Mouse (Mus musculus) subcutaneous adipose tissue, adult 2 months (tissue): Measurements from ENCODE around the gene Chek1. TPM values are rescaled to one million over a fixed set of nuclear protein-coding genes. Genes with fewer than 3 reads are reported as not detected.

Source experiments
- polyA plus RNA-seq: library from polyadenylated mRNA; depleted of rRNA; stranded (reverse); fragments of >200 nt; gene quantifications from 2 replicates; pipeline ENCODE4 v1.2.3, GENCODE M21; 2012; ENCODE audit warnings: low replicate concordance; rRNA removed

Chek1 gene
- 0.09 and 2.6 TPM in 2 replicates for polyA plus RNA-seq

DNA sequence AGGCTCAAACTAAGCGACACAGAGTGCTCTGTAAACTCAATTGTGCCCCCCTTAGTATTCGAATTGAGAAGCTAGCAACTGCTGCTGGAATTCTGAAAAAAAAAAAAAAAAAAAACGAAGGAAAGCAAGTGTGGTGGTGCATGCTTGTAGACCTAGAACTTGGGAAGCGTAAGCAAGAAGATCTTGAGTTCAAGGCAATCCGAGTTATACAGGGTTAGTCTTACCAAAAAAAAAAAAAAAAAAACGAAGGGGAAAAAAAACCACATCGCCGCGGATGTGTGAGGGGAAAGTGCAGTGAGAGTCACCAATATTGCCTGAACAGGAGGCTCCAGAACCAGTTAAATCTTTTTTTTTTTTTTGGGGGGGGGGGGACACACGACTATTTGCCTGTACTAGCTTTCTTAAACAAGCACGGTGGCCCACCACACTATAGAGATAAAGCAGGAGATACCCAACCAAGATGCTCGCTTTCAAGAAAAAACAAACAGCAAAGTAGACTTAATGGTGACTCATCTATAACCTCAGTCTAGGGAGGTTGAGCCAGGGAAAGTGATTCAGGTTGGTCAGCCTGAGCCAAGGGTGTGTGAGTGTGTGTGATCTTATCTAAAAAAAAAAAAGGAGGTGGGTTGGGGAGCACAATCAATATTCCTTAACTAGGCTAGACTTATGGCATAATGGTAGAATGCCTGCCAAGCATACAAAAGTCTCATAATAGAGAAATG is at the start of gene Chek1:
Gene Chek1 (minus strand): TSS at position 32 of the 722 bp plus-strand sequence.

DNA sequence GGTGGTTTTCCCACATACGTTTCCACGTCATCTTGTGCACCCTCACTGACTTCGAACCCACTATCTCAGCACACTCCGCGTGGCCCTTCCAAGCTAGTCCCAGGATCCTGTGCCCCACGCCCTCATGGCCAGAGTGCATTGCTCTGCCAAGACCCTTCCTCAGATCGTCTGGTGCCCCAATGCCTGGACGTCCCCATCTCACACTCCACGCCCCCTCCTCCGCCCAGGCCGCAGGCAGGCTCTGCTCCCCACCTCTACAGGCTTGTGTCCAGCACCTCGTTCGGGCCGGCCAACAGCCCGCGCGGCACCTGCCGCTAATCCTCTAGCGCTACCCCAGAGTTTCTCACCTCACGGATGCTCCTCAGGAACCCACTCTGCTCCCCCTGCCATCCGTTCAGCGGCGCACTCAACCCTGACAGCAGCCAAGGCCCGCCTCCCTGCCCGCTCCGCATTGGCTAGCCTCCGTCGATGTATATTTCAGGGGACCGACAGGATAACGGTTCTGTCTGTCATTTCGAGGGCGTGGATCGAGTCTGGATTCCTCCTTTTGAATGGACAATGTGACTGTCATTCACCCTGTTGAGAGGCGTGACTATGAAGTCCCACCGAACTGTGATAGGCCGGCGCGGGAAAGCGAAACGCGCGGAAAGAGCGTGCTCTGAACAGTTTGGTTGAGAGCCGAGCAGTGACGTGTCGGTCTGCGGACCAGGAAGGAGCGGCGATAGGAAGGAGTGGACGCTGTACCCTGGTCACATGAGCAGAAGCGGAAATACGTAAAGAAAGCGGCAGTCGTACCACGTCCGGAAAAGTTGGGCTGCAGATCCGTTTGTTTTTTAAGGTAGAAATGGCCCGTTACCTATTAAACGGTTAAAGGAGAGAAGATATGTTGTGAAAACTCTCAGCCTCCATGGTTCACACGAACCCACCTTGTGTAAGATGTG is 40.6 kb upstream of the Chek1 start, which contains the start of gene Stt3a:
Gene Stt3a (minus strand): TSS at position 477 of the 941 bp plus-strand sequence.

DNA sequence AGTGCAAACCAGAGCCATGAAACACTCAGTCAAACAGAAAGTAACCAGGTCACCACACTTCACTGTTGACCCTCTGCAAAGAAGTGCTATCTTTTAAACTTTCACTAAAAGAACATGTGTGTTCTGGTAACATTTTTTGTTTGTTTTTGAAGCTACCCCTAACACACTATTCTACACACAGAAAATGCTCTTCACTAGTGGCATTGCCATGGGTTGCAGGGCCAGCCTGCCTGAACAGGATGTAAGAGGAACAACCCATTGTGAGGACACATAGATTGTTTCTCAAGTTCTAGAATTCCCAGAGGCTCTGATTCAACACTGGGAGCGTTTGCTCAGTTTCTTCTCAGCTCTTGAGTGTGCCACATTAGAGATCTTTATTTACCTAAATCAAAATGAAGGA is 33.9 kb downstream of the Chek1 start, which contains the start of gene Acrv1:
Gene Acrv1 (plus strand): TSS at position 301 of the 400 bp plus-strand sequence.

Other genes starting within 250 kb of the Chek1 start
- not detected in 2 replicates for gene Gm5615, start 185.1 kb downstream of the Chek1 start, polyA plus RNA-seq
- gene Gm17689, start 144.4 kb downstream of the Chek1 start, polyA plus RNA-seq = not detected in 2 replicates
- gene A630095E13Rik, start 83.7 kb downstream of the Chek1 start, polyA plus RNA-seq = 0.32 TPM in 1 of 2 replicates, not detected in the other
- gene Acrv1, start 33.8 kb downstream of the Chek1 start, polyA plus RNA-seq = not detected in 2 replicates
- 202 and 364 TPM in 2 replicates for gene Stt3a, start 40.6 kb upstream of the Chek1 start, polyA plus RNA-seq
- gene Ei24, start 70.3 kb upstream of the Chek1 start, polyA plus RNA-seq = 74.8 and 106 TPM in 2 replicates
- gene Fez1, start 94.8 kb upstream of the Chek1 start, polyA plus RNA-seq = 2.3 and 7.8 TPM in 2 replicates